ENCODE assay signal across 9 mouse cellular contexts in the genomic region with DNA sequence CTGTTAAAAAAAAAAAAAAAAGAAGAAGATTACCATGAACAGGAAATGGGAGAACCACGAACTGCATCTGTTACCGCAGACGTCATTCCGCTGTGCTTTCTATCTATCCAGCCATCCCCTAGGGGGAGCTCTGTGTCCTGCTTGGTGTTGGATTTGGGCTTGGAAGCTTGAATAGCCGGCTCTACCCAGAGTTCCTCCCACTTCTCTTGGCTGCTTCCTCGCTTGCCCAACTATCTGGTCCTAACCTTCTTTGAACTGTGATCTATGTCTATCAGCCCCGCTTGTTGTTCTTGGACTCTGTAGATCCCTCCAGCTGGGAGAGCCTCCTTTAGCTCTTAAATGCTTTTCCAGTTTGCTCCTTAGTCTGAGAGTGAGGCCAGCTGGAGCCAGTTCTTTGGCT. TPM values are rescaled to one million over a fixed set of nuclear protein-coding genes. Genes with fewer than 3 reads are reported as not detected.
A peak's percentile ranks its signal among the peaks of the same experiment; 100 is the strongest.
DNase-seq lines count a peak whose midpoint lies in the region; ATAC-seq and TF ChIP-seq lines count a peak whose summit lies in the region.
"Had no signal": no experiment of that assay in that cellular context is flagged by ENCODE, and none has a peak within 500 bp of the region (broad histone marks: within the 10 kb centered on the region; RNA-seq: fewer than 3 reads in every experiment).

No protein-coding gene starts in this region.

- H3K4me3 ChIP-seq in CH12.LX (replicated peaks in 1 of 3; ENCODE audit: low read depth in 2 of 3, low read length in 2 of 3, poor library complexity in 1 of 3), result no peak overlapping the region
- H3K4me3 ChIP-seq in bone marrow macrophage, adult 2 months (ENCODE audit: insufficient read depth, low read length), result no peak overlapping the region
- no peak overlapping the region for H3K4me3 ChIP-seq in heart, embryonic 11.5 days (ENCODE audit: low read depth, low read length)
- H3K4me3 ChIP-seq in liver, embryonic 14.5 days (ENCODE audit: insufficient read depth in 1 of 2, low read depth in 2 of 2, low read length in 2 of 2), result no peak overlapping the region
- no peak overlapping the region for H3K4me3 ChIP-seq in thymus, adult 2 months (ENCODE audit: control insufficient read depth, insufficient read depth, low read length)
- H3K4me3 ChIP-seq: limb, embryonic 15.5 days had no signal

- H3K27ac ChIP-seq in CH12.LX (ENCODE audit: insufficient read depth, low read depth), result no peak overlapping the region
- no peak overlapping the region for H3K27ac ChIP-seq in bone marrow macrophage, adult 2 months (ENCODE audit: insufficient read depth, low read depth, low read length)
- no peak overlapping the region for H3K27ac ChIP-seq in heart, embryonic 11.5 days (ENCODE audit: low read depth, low read length)
- no peak overlapping the region for H3K27ac ChIP-seq in liver, embryonic 14.5 days
- no peak overlapping the region for H3K27ac ChIP-seq in thymus, adult 2 months (ENCODE audit: control insufficient read depth, insufficient read depth, low read length)
- H3K27ac ChIP-seq: limb, embryonic 15.5 days had no signal

- TF ChIP-seq RAD21 in CH12.LX (IDR thresholded peaks at IDR 0.05; ENCODE audit: low read depth, low read length), result peak; percentile 73

- dilution Hi-C loops in CH12.LX (cut with MboI; ENCODE audit: extremely low pct_ligation_motif_present, extremely low pct_unique_long_range_greater_than_20kb, low sequenced_read_pairs), result no loop called here

- no peaks in the 10 kb centered on the region for H3K9me3 ChIP-seq in CH12.LX (replicated peaks; ENCODE audit: low read length)
- H3K9me3 ChIP-seq in heart, embryonic 11.5 days (replicated peaks; ENCODE audit: control insufficient read depth, low read length), result no peaks in the 10 kb centered on the region
- no peaks in the 10 kb centered on the region for H3K9me3 ChIP-seq in liver, embryonic 14.5 days (ENCODE audit: control insufficient read depth, low read length)
- H3K9me3 ChIP-seq: limb, embryonic 15.5 days had no signal

- no peak overlapping the region for H3K9ac ChIP-seq in CH12.LX (ENCODE audit: insufficient read depth, low read depth)
- H3K9ac ChIP-seq in heart, embryonic 11.5 days (ENCODE audit: low read depth, low read length), result no peak overlapping the region
- H3K9ac ChIP-seq in liver, embryonic 14.5 days (replicated peaks), result no peak overlapping the region
- H3K9ac ChIP-seq: limb, embryonic 15.5 days had no signal

- no peak for TF ChIP-seq POLR2A in CH12.LX (IDR thresholded peaks at IDR 0.05; ENCODE audit: low read depth, low read length)
- TF ChIP-seq POLR2A in bone marrow macrophage, adult 2 months (IDR thresholded peaks at IDR 0.05; ENCODE audit: borderline replicate concordance, low read depth, low read length), result no peak
- no peak for TF ChIP-seq POLR2A in thymus, adult 2 months (IDR thresholded peaks at IDR 0.05; ENCODE audit: control insufficient read depth, extremely low read depth, insufficient read depth, low read length, poor library complexity)

- in situ Hi-C loops in CH12.LX (cut with MboI; ENCODE audit: low pct_ligation_motif_present, low pct_unique_long_range_greater_than_20kb, low sequenced_read_pairs), result no loop called here

- TF ChIP-seq EP300 in CH12.LX (IDR thresholded peaks at IDR 0.05; ENCODE audit: low read length), result no peak; the same call in 1 of the 2 replicates
- no peak for TF ChIP-seq EP300 in liver, embryonic 14.5 days (IDR thresholded peaks at IDR 0.05; ENCODE audit: low read depth)

- 8% methylated on average over 7 of the region's 7 CpGs for WGBS in heart, embryonic 11.5 days (ENCODE audit: insufficient replicate concordance)
- 3% methylated on average over 7 of the region's 7 CpGs for WGBS in liver, embryonic 14.5 days (ENCODE audit: insufficient replicate concordance)
- 5% methylated on average over 7 of the region's 7 CpGs for WGBS in thymus, adult 2 months

- H3K79me2 ChIP-seq in CH12.LX (replicated peaks; ENCODE audit: control insufficient read depth, extremely low read depth, insufficient read depth, poor library complexity, severe bottlenecking), result no peaks in the 10 kb centered on the region

- peak; percentile 72 for DNase-seq in CH12.LX (ENCODE audit: extremely low read depth)
- peak; percentile 93 for DNase-seq in kidney, postnatal 10 days
- peak; percentile 73 to 76 (median 76) for DNase-seq in liver, embryonic 14.5 days (ENCODE audit: low read depth in 3 of 3, low spot score in 3 of 3)
- DNase-seq in ovary, postnatal 10 days (ENCODE audit: low spot score), result peak; percentile 50
- peak; percentile 88 for DNase-seq in thymus, adult 2 months

- ATAC-seq in erythroblast, adult 5-6 weeks (replicated peaks; ENCODE audit: low FRiP score, poor library complexity, severe bottlenecking), result peak; percentile 92
- ATAC-seq in heart, embryonic 11.5 days (replicated peaks; ENCODE audit: insufficient number of reproducible peaks, low FRiP score, low TSS enrichment), result peak; percentile 55; the same call in 1 of the 2 replicates
- ATAC-seq in liver, embryonic 14.5 days (ENCODE audit: insufficient read depth), result peak; percentile 71

- H3K4me2 ChIP-seq in CH12.LX (ENCODE audit: insufficient read depth, low read depth, poor library complexity, severe bottlenecking), result no peak overlapping the region
- H3K4me2 ChIP-seq in heart, embryonic 11.5 days, result peak overlapping the region; percentile 19; the same call in 1 of the 2 replicates
- H3K4me2 ChIP-seq in liver, embryonic 14.5 days (ENCODE audit: low read depth), result peak overlapping the region; percentile 28; the same call in 1 of the 2 replicates
- H3K4me2 ChIP-seq: limb, embryonic 15.5 days had no signal

- no peaks in the 10 kb centered on the region for H3K27me3 ChIP-seq in CH12.LX (replicated peaks)
- H3K27me3 ChIP-seq in heart, embryonic 11.5 days (ENCODE audit: control insufficient read depth, insufficient read depth, low read length), result peaks cover 9% of the 10 kb centered on the region; the same call in 1 of the 2 replicates
- H3K27me3 ChIP-seq in liver, embryonic 14.5 days (ENCODE audit: control insufficient read depth, insufficient read depth, low read length), result peaks cover 8% of the 10 kb centered on the region; the same call in 1 of the 2 replicates
- H3K27me3 ChIP-seq in thymus, adult 2 months (ENCODE audit: control insufficient read depth, insufficient read depth, low read length), result peaks cover 2% of the 10 kb centered on the region; the same call in 1 of the 2 replicates

- TF ChIP-seq CTCF in CH12.LX (conservative IDR thresholded peaks at IDR 0.05 in 1 of 2, IDR thresholded peaks at IDR 0.05 in 1 of 2; ENCODE audit: low read depth in 2 of 2, low read length in 2 of 2), result peak in 1 of 2 experiments; percentile 78; a peak in 3 of 4 replicates
- TF ChIP-seq CTCF in bone marrow macrophage, adult 2 months (IDR thresholded peaks at IDR 0.05; ENCODE audit: low read depth, low read length), result peak; percentile 56
- TF ChIP-seq CTCF in liver, embryonic 14.5 days (IDR thresholded peaks at IDR 0.05; ENCODE audit: low read depth), result peak; percentile 95
- TF ChIP-seq CTCF in thymus, adult 2 months (IDR thresholded peaks at IDR 0.05; ENCODE audit: borderline replicate concordance, control insufficient read depth, extremely low read depth, insufficient read depth, low read length, poor library complexity), result no peak

- no peaks in the 10 kb centered on the region for H3K36me3 ChIP-seq in CH12.LX (replicated peaks in 1 of 2; ENCODE audit: control insufficient read depth in 1 of 2, insufficient read depth in 1 of 2, low read length in 1 of 2)
- H3K36me3 ChIP-seq in heart, embryonic 11.5 days (ENCODE audit: control insufficient read depth, insufficient read depth, low read length), result no peaks in the 10 kb centered on the region
- no peaks in the 10 kb centered on the region for H3K36me3 ChIP-seq in liver, embryonic 14.5 days (replicated peaks; ENCODE audit: control insufficient read depth, insufficient read depth, low read depth)
- no peaks in the 10 kb centered on the region for H3K36me3 ChIP-seq in thymus, adult 2 months (ENCODE audit: control insufficient read depth, insufficient read depth, low read length)
- H3K36me3 ChIP-seq: limb, embryonic 15.5 days had no signal

- peaks cover 0 to 4% of the 10 kb centered on the region in 2 experiments; a peak in 2 of 4 replicates for H3K4me1 ChIP-seq in CH12.LX (ENCODE audit: control insufficient read depth in 1 of 2, insufficient read depth in 2 of 2)
- no peaks in the 10 kb centered on the region for H3K4me1 ChIP-seq in bone marrow macrophage, adult 2 months (ENCODE audit: control insufficient read depth, insufficient read depth, low read length)
- H3K4me1 ChIP-seq in heart, embryonic 11.5 days (ENCODE audit: control insufficient read depth, insufficient read depth, low read length), result peaks cover 14% of the 10 kb centered on the region; the same call in 1 of the 2 replicates
- peaks cover 19 to 26% of the 10 kb centered on the region in 2 experiments for H3K4me1 ChIP-seq in liver, embryonic 14.5 days (replicated peaks; ENCODE audit: control insufficient read depth in 2 of 2, insufficient read depth in 2 of 2, low read length in 1 of 2)
- peaks cover 5% of the 10 kb centered on the region for H3K4me1 ChIP-seq in thymus, adult 2 months (replicated peaks; ENCODE audit: control insufficient read depth, insufficient read depth, low read length)

RNA-seq across cellular contexts. Expression of gene Rabif, which starts 24.2 kb away (rescaled TPM):
- total RNA-seq in CH12.LX (2012; rRNA removed) (12.5 and 14.6 TPM in 2 replicates), CH12.LX (2014; rRNA removed) (22.4 and 23.4 TPM in 2 replicates)
- polyA plus RNA-seq in CH12.LX (2012; ENCODE audit: insufficient read length, low read depth), result 17.2 and 22.9 TPM in 2 replicates
- 13.5 and 15.1 TPM in 2 replicates for polyA plus RNA-seq in bone marrow macrophage, adult 2 months (2012; ENCODE audit: insufficient read depth, insufficient read length, missing spikeins)
- 5.6 and 9.2 TPM in 2 replicates for total RNA-seq in erythroblast, adult 5-6 weeks (2015; ENCODE audit: low replicate concordance)
- 7.2 and 8.2 TPM in 2 replicates for total RNA-seq in erythroblast, adult 5-6 weeks (2017; ENCODE audit: low replicate concordance)
- polyA plus RNA-seq in heart, embryonic 11.5 days (2014; fragmentation: Nextera tagmentation; extraction: Ambion mirVana), result 35.3 and 37.9 TPM in 2 replicates
- polyA plus RNA-seq in liver, embryonic 14.5 days (2012; rRNA removed), result 8.9 and 9.7 TPM in 2 replicates
- 16.8 and 18.2 TPM in 2 replicates for polyA plus RNA-seq in liver, embryonic 14.5 days (2014; fragmentation: Nextera tagmentation; extraction: Ambion mirVana)
- polyA plus RNA-seq in thymus, adult 2 months (2012; rRNA removed), result 24.8 and 25.0 TPM in 2 replicates

RNA-seq across cellular contexts. Expression of gene Mgat4e, which starts 30.8 kb away (rescaled TPM):
- total RNA-seq in CH12.LX (2012; rRNA removed), result 0.08 TPM in 1 of 2 replicates, not detected in the other
- not detected in 2 replicates for total RNA-seq in CH12.LX (2014; rRNA removed)
- not detected in 2 replicates for polyA plus RNA-seq in CH12.LX (2012; ENCODE audit: insufficient read length, low read depth)
- not detected in 2 replicates for polyA plus RNA-seq in bone marrow macrophage, adult 2 months (2012; ENCODE audit: insufficient read depth, insufficient read length, missing spikeins)
- not detected in 2 replicates for total RNA-seq in erythroblast, adult 5-6 weeks (2015; ENCODE audit: low replicate concordance)
- not detected in 2 replicates for total RNA-seq in erythroblast, adult 5-6 weeks (2017; ENCODE audit: low replicate concordance)
- polyA plus RNA-seq in heart, embryonic 11.5 days (2014; fragmentation: Nextera tagmentation; extraction: Ambion mirVana), result not detected in 2 replicates
- not detected in 2 replicates for polyA plus RNA-seq in liver, embryonic 14.5 days (2012; rRNA removed)
- polyA plus RNA-seq in liver, embryonic 14.5 days (2014; fragmentation: Nextera tagmentation; extraction: Ambion mirVana), result not detected in 2 replicates
- polyA plus RNA-seq in thymus, adult 2 months (2012; rRNA removed), result not detected in 2 replicates
- polyA plus RNA-seq: limb, embryonic 15.5 days had no signal

RNA-seq across cellular contexts. Expression of gene Kdm5b, which starts 41.3 kb away (rescaled TPM):
- 8.9 and 14.3 TPM in 2 replicates for total RNA-seq in CH12.LX (2012; rRNA removed)
- 1.8 and 1.9 TPM in 2 replicates for total RNA-seq in CH12.LX (2014; rRNA removed)
- polyA plus RNA-seq in CH12.LX (2012; ENCODE audit: insufficient read length, low read depth), result 4.1 and 5.8 TPM in 2 replicates
- 11.0 and 12.9 TPM in 2 replicates for polyA plus RNA-seq in bone marrow macrophage, adult 2 months (2012; ENCODE audit: insufficient read depth, insufficient read length, missing spikeins)
- 15.9 and 16.3 TPM in 2 replicates for total RNA-seq in erythroblast, adult 5-6 weeks (2015; ENCODE audit: low replicate concordance)
- 24.3 and 25.0 TPM in 2 replicates for total RNA-seq in erythroblast, adult 5-6 weeks (2017; ENCODE audit: low replicate concordance)
- 34.9 and 35.9 TPM in 2 replicates for polyA plus RNA-seq in heart, embryonic 11.5 days (2014; fragmentation: Nextera tagmentation; extraction: Ambion mirVana)
- 1.5 and 1.8 TPM in 2 replicates for polyA plus RNA-seq in liver, embryonic 14.5 days (2012; rRNA removed)
- 4.2 and 4.9 TPM in 2 replicates for polyA plus RNA-seq in liver, embryonic 14.5 days (2014; fragmentation: Nextera tagmentation; extraction: Ambion mirVana)
- polyA plus RNA-seq in thymus, adult 2 months (2012; rRNA removed), result 26.7 and 36.4 TPM in 2 replicates
